Comparison of ENCODE assay signal across 9 mouse cellular contexts in genomic region chr2:60122188-60122587, GRCm38 (mm10).
A peak's percentile ranks its signal among the peaks of the same experiment; 100 is the strongest.
DNase-seq lines count a peak whose midpoint lies in the region; ATAC-seq lines count a peak whose summit lies in the region.
"Had no signal": no experiment of that assay in that cellular context is flagged by ENCODE, and none has a peak within 500 bp of the region (broad histone marks: within the 10 kb centered on the region; RNA-seq: fewer than 3 reads in every experiment).

No protein-coding gene starts in this region.

- H3K36me3 ChIP-seq in megakaryocyte, embryonic 14.5 days (replicated peaks; ENCODE audit: low read length): no peaks in the 10 kb centered on the region
- H3K36me3 ChIP-seq in intestine, embryonic 16.5 days (ENCODE audit: control insufficient read depth, insufficient read depth, low read length): no peaks in the 10 kb centered on the region

- H3K4me2 ChIP-seq in intestine, embryonic 16.5 days (ENCODE audit: low read depth, low read length): peak overlapping the region; percentile 21

- no peak overlapping the region for H3K9ac ChIP-seq in intestine, embryonic 16.5 days (ENCODE audit: low read depth, low read length)

- peak overlapping the region; percentile 75 for H3K27ac ChIP-seq in intestine, embryonic 16.5 days (ENCODE audit: low read length)

- DNase-seq in embryo, embryonic 10 days (ENCODE audit: low spot score): peak; percentile 57
- DNase-seq in embryo, embryonic 9.5 days (ENCODE audit: extremely low spot score): no peak
- DNase-seq in retina, embryonic 14.5 days (ENCODE audit: low spot score): peak; percentile 72
- DNase-seq in adrenal gland, postnatal 36 days: no peak
- DNase-seq in gastrocnemius, postnatal 36 days: no peak
- DNase-seq: cerebellum, adult 18-20 months had no signal

- intact Hi-C loops in gastrocnemius, postnatal 36 days (cut with DNase I): no loop called here

- H3K27me3 ChIP-seq in megakaryocyte, embryonic 14.5 days (replicated peaks): no peaks in the 10 kb centered on the region
- no peaks in the 10 kb centered on the region for H3K27me3 ChIP-seq in intestine, embryonic 16.5 days (replicated peaks; ENCODE audit: control insufficient read depth, insufficient read depth, low read length)

- peaks cover 33% of the 10 kb centered on the region for H3K4me1 ChIP-seq in megakaryocyte, embryonic 14.5 days
- H3K4me1 ChIP-seq in intestine, embryonic 16.5 days (ENCODE audit: control insufficient read depth, insufficient read depth, low read length): peaks cover 24% of the 10 kb centered on the region

- peak overlapping the region; percentile 28 for H3K4me3 ChIP-seq in megakaryocyte, embryonic 14.5 days (replicated peaks)
- H3K4me3 ChIP-seq in intestine, embryonic 16.5 days (ENCODE audit: low read length): no peak overlapping the region

- no peak for ATAC-seq in megakaryocyte, adult 5-6 weeks (ENCODE audit: poor library complexity, severe bottlenecking)
- ATAC-seq in intestine, embryonic 16.5 days: peak; percentile 18; the same call in 1 of the 2 replicates

- no peaks in the 10 kb centered on the region for H3K9me3 ChIP-seq in megakaryocyte, embryonic 14.5 days
- no peaks in the 10 kb centered on the region for H3K9me3 ChIP-seq in intestine, embryonic 16.5 days (ENCODE audit: control insufficient read depth, low read length)

- WGBS in intestine, embryonic 16.5 days: 32% methylated on average over 2 of the region's 2 CpGs

Comparison
In these comparisons a context has a peak if more than half of its experiments do, and no peak if none do; other contexts are left out.
1. DNase-seq: peak in embryo, embryonic 10 days (single experiment) and retina, embryonic 14.5 days (single experiment); none in embryo, embryonic 9.5 days (single experiment), adrenal gland, postnatal 36 days (0 of 2) and gastrocnemius, postnatal 36 days (0 of 2).